Mouse (Mus musculus) lung, embryonic 16.5 days (tissue): Measurements from ENCODE around the gene Pgc. TPM values are rescaled to one million over a fixed set of nuclear protein-coding genes. Genes with fewer than 3 reads are reported as not detected.

ENCODE experiments used
- ATAC-seq: fragments of 200-750 bp; cut with Nextera tagmentation; 2 replicates; pipeline ENCODE4 v1.8.0; 2017; ENCODE audit warnings: low read depth, mild to moderate bottlenecking, moderate library complexity
- H3K27ac ChIP-seq: fragments of 300-500 bp; sonication (generic); 2 replicates; pipeline ENCODE4 v1.5.1; 2014; ENCODE audit warnings: mild to moderate bottlenecking, control low read depth, low read length
- H3K27me3 ChIP-seq: fragments of 300-500 bp; sonication (generic); 2 replicates; pipeline ENCODE4 v1.6.1; 2014; ENCODE audit warnings: low read depth, low read length, mixed read lengths; ENCODE audit not compliant: control insufficient read depth, insufficient read depth
- H3K36me3 ChIP-seq: fragments of 300-500 bp; sonication (generic); 2 replicates; pipeline ENCODE4 v1.6.1; 2014; ENCODE audit warnings: low read length; ENCODE audit not compliant: control insufficient read depth, insufficient read depth
- H3K4me1 ChIP-seq: fragments of 300-500 bp; sonication (generic); replicated peaks from 2 replicates; pipeline ENCODE4 v1.6.1; 2014; ENCODE audit warnings: low read length, mixed read lengths; ENCODE audit not compliant: control insufficient read depth, insufficient read depth
- H3K4me2 ChIP-seq: fragments of 300-500 bp; sonication (generic); 2 replicates; pipeline ENCODE4 v1.6.1; 2014; ENCODE audit warnings: low read depth, low read length, control low read depth
- H3K4me3 ChIP-seq: fragments of 300-500 bp; sonication (generic); 2 replicates; pipeline ENCODE4 v1.5.1; 2014; ENCODE audit warnings: mild to moderate bottlenecking, low read length, control low read depth
- H3K9ac ChIP-seq: fragments of 300-500 bp; sonication (generic); 2 replicates; pipeline ENCODE4 v1.6.1; 2014; ENCODE audit warnings: low read length, control low read depth
- H3K9me3 ChIP-seq: fragments of 300-500 bp; sonication (generic); 2 replicates; pipeline ENCODE4 v1.6.1; 2016; ENCODE audit warnings: low read length; ENCODE audit not compliant: control insufficient read depth
- WGBS: fragments of 180-500 bp; shearing (Covaris S2); extraction: QIAGEN DNeasy Blood & Tissue Kit; methylation state at CpG from one replicate; pipeline ENCODE4 v1.1.7; 2014; 5-methylcytosine and 5-hydroxymethylcytosine counted together
- polyA plus RNA-seq: library from polyadenylated mRNA; unstranded; fragments of >200 nt; fragmentation: Nextera tagmentation; extraction: Ambion mirVana; gene quantifications from 2 replicates; pipeline ENCODE4 v1.2.1, GENCODE M21; 2015

The Pgc gene
- polyA plus RNA-seq, 1 experiment from 2014 or later = 22.5 TPM

- H3K36me3 ChIP-seq = no peaks in the 10 kb centered on the region
- no peaks in the 10 kb centered on the region for H3K4me1 ChIP-seq
- H3K9me3 ChIP-seq = no peaks in the 10 kb centered on the region
- no peak overlapping the region for H3K9ac ChIP-seq
- no peak overlapping the region for H3K4me2 ChIP-seq
- H3K27ac ChIP-seq = no peak overlapping the region
- WGBS = 59% methylated on average over 4 of the region's 4 CpGs
- ATAC-seq = no peak
- H3K4me3 ChIP-seq = no peak overlapping the region
- H3K27me3 ChIP-seq = no peaks in the 10 kb centered on the region
These were observed 5.5 kb upstream of the Pgc start for GRCm38 (mm10) chr17:47721183-47721582.

GRCm38 (mm10) chr17:47730633-47731575 lies 4.3 kb downstream of the Pgc start:
- ATAC-seq = peak; percentile 56; the same call in 1 of the 2 replicates
- Histone ChIP-seq H3K4me2 (no peak overlapping the region), H3K27ac (no peak overlapping the region), H3K4me1 (no peaks in the 10 kb centered on the region), H3K27me3 (no peaks in the 10 kb centered on the region), H3K9ac (no peak overlapping the region), H3K4me3 (no peak overlapping the region), H3K36me3 (no peaks in the 10 kb centered on the region), H3K9me3 (no peaks in the 10 kb centered on the region)
- WGBS = 44% methylated on average over 24 of the region's 24 CpGs

GRCm38 (mm10) chr17:47735553-47736100 lies 9.0 kb downstream of the Pgc start:
- no peak overlapping the region for H3K9ac ChIP-seq
- no peak overlapping the region for H3K4me3 ChIP-seq
- no peak for ATAC-seq
- H3K4me1 ChIP-seq = peaks cover 16% of the 10 kb centered on the region
- H3K9me3 ChIP-seq = no peaks in the 10 kb centered on the region
- whole genome bisulfite sequencing = 71% methylated on average over 14 of the region's 14 CpGs
- H3K36me3 ChIP-seq = no peaks in the 10 kb centered on the region
- H3K27ac ChIP-seq = no peak overlapping the region
- H3K4me2 ChIP-seq = no peak overlapping the region
- no peaks in the 10 kb centered on the region; the same call in 1 of the 2 replicates for H3K27me3 ChIP-seq

GRCm38 (mm10) chr17:47736856-47737255 lies 10.2 kb downstream of the Pgc start, which contains the start of gene Tfeb:
Gene Tfeb (plus strand): TSS chr17:47737030.
- peak within 1 kb of the TSS; percentile 97 for H3K4me2 ChIP-seq
- no peaks in the 10 kb centered on the region; the same call in 1 of the 2 replicates for H3K27me3 ChIP-seq
- H3K9ac ChIP-seq = peak within 1 kb of the TSS; percentile 75
- no peaks in the 10 kb centered on the region for H3K36me3 ChIP-seq
- peak within 1 kb of the TSS; percentile 72 for H3K27ac ChIP-seq
- H3K4me3 ChIP-seq = peak within 1 kb of the TSS; percentile 83
- ATAC-seq = peak; percentile 84
- H3K9me3 ChIP-seq = no peaks in the 10 kb centered on the region
- peaks cover 16% of the 10 kb centered on the region for H3K4me1 ChIP-seq
- under 1% methylated on average over 46 of the region's 47 CpGs for WGBS

GRCm38 (mm10) chr17:47737271-47738065 lies 10.8 kb downstream of the Pgc start:
- Histone ChIP-seq H3K4me1 (peaks cover 16% of the 10 kb centered on the region), H3K36me3 (no peaks in the 10 kb centered on the region), H3K4me3 (peak overlapping the region; percentile 83), H3K27ac (peak overlapping the region; percentile 72), H3K27me3 (no peaks in the 10 kb centered on the region; the same call in 1 of the 2 replicates), H3K9ac (peak overlapping the region; percentile 75), H3K4me2 (peak overlapping the region; percentile 97), H3K9me3 (no peaks in the 10 kb centered on the region)
- peak; percentile 93 for ATAC-seq
- WGBS = under 1% methylated on average over 45 of the region's 60 CpGs

- H3K27ac ChIP-seq = peak overlapping the region; percentile 53; the same call in 1 of the 2 replicates
- H3K36me3 ChIP-seq = no peaks in the 10 kb centered on the region
- WGBS = under 1% methylated on average over 54 of the region's 61 CpGs
- ATAC-seq = peak; percentile 32
- H3K9me3 ChIP-seq = no peaks in the 10 kb centered on the region
- H3K9ac ChIP-seq = peak overlapping the region; percentile 75
- H3K4me2 ChIP-seq = peak overlapping the region; percentile 97
- no peaks in the 10 kb centered on the region; the same call in 1 of the 2 replicates for H3K27me3 ChIP-seq
- H3K4me3 ChIP-seq = peak overlapping the region; percentile 83
- H3K4me1 ChIP-seq = peaks cover 16% of the 10 kb centered on the region
These were observed 11.6 kb downstream of the Pgc start for GRCm38 (mm10) chr17:47738066-47738878.

- Histone ChIP-seq H3K4me2 (peak overlapping the region; percentile 97), H3K9me3 (no peaks in the 10 kb centered on the region), H3K9ac (peak overlapping the region; percentile 75), H3K27ac (no peak overlapping the region), H3K4me3 (peak overlapping the region; percentile 83), H3K36me3 (no peaks in the 10 kb centered on the region), H3K4me1 (peaks cover 16% of the 10 kb centered on the region), H3K27me3 (no peaks in the 10 kb centered on the region; the same call in 1 of the 2 replicates)
- 16% methylated on average over 20 of the region's 20 CpGs for WGBS
- no peak for ATAC-seq
These were observed 12.5 kb downstream of the Pgc start for GRCm38 (mm10) chr17:47738879-47739798.
